Mouse (Mus musculus) heart, embryonic 14.5 days (tissue): ENCODE data around the gene Vnn3. TPM values are rescaled to one million over a fixed set of nuclear protein-coding genes. Genes with fewer than 3 reads are reported as not detected.

ENCODE experiments used
- ATAC-seq: fragments of 200-750 bp; cut with Nextera tagmentation; 2 replicates; pipeline ENCODE4 v1.8.0; 2017; ENCODE audit warnings: low read depth, moderate TSS enrichment; ENCODE audit not compliant: insufficient number of reproducible peaks, insufficient read depth, low FRiP score
- H3K27ac ChIP-seq, 2 experiments: fragments of 200-500 bp in 1 of 2; fragments of 300-500 bp in 1 of 2; sonication (generic) in 1 of 2; replicated peaks in 1 of 2; 2 replicates each; pipeline ENCODE4 v1.5.1; 2012 to 2014; ENCODE audit warnings: low read depth in 2 of 2, low read length in 2 of 2, control low read depth in 1 of 2, mild to moderate bottlenecking in 1 of 2, mixed read lengths in 1 of 2; ENCODE audit not compliant: control insufficient read depth in 1 of 2, insufficient read depth in 1 of 2
- H3K27me3 ChIP-seq: fragments of 300-500 bp; sonication (generic); 2 replicates; pipeline ENCODE4 v1.6.1; 2014; ENCODE audit warnings: mild to moderate bottlenecking, low read length, control low read depth; ENCODE audit not compliant: control insufficient read depth, insufficient read depth
- H3K36me3 ChIP-seq: fragments of 300-500 bp; sonication (generic); 2 replicates; pipeline ENCODE4 v1.6.1; 2014; ENCODE audit warnings: mild to moderate bottlenecking, control low read depth, low read length, mixed read lengths; ENCODE audit not compliant: control insufficient read depth, insufficient read depth
- H3K4me1 ChIP-seq, 2 experiments: fragments of 200-500 bp in 1 of 2; fragments of 300-500 bp in 1 of 2; sonication (generic) in 1 of 2; 2 replicates each; pipeline ENCODE4 v1.6.1; 2012 to 2014; ENCODE audit warnings: low read length in 2 of 2, control low read depth in 1 of 2, mixed read lengths in 1 of 2; ENCODE audit not compliant: control insufficient read depth in 2 of 2, insufficient read depth in 2 of 2
- H3K4me2 ChIP-seq: fragments of 300-500 bp; sonication (generic); 2 replicates; pipeline ENCODE4 v1.6.1; 2014; ENCODE audit warnings: mild to moderate bottlenecking, low read length
- H3K4me3 ChIP-seq, 2 experiments: fragments of 200-500 bp in 1 of 2; fragments of 300-500 bp in 1 of 2; sonication (generic) in 1 of 2; 2 replicates each; pipeline ENCODE4 v1.5.1; 2012 to 2014; ENCODE audit warnings: low read length in 2 of 2, mild to moderate bottlenecking in 2 of 2, control low read depth in 1 of 2, low read depth in 1 of 2, moderate library complexity in 1 of 2; ENCODE audit not compliant: control insufficient read depth in 1 of 2, insufficient read depth in 1 of 2
- H3K9ac ChIP-seq: fragments of 300-500 bp; sonication (generic); 2 replicates; pipeline ENCODE4 v1.6.1; 2014; ENCODE audit warnings: mild to moderate bottlenecking, low read length
- H3K9me3 ChIP-seq: fragments of 300-500 bp; sonication (generic); 2 replicates; pipeline ENCODE4 v1.6.1; 2016; ENCODE audit warnings: low read length, control low read depth; ENCODE audit not compliant: control insufficient read depth
- WGBS: fragments of 180-500 bp; shearing (Covaris S2); extraction: QIAGEN DNeasy Blood & Tissue Kit; methylation state at CpG from one replicate; pipeline ENCODE4 v1.1.7; 2014; 5-methylcytosine and 5-hydroxymethylcytosine counted together
- polyA plus RNA-seq: library from polyadenylated mRNA; unstranded; fragments of >200 nt; fragmentation: Nextera tagmentation; extraction: Ambion mirVana; gene quantifications from 2 replicates; pipeline ENCODE4 v1.2.1, GENCODE M21; 2014

Gene Vnn3
- polyA plus RNA-seq, 1 experiment from 2014 or later: 0.15 TPM

GRCm38 (mm10) chr10:23852096-23852495 is 834 bp downstream of the Vnn3 start:
- Histone ChIP-seq H3K27ac (no peak overlapping the region), H3K4me3 (no peak overlapping the region), H3K36me3 (no peaks in the 10 kb centered on the region), H3K4me2 (no peak overlapping the region), H3K9ac (no peak overlapping the region), H3K27me3 (no peaks in the 10 kb centered on the region), H3K4me1 (no peaks in the 10 kb centered on the region), H3K9me3 (no peaks in the 10 kb centered on the region)
- ATAC-seq: no peak
- WGBS: 77% methylated on average over 2 of the region's 2 CpGs

DNA sequence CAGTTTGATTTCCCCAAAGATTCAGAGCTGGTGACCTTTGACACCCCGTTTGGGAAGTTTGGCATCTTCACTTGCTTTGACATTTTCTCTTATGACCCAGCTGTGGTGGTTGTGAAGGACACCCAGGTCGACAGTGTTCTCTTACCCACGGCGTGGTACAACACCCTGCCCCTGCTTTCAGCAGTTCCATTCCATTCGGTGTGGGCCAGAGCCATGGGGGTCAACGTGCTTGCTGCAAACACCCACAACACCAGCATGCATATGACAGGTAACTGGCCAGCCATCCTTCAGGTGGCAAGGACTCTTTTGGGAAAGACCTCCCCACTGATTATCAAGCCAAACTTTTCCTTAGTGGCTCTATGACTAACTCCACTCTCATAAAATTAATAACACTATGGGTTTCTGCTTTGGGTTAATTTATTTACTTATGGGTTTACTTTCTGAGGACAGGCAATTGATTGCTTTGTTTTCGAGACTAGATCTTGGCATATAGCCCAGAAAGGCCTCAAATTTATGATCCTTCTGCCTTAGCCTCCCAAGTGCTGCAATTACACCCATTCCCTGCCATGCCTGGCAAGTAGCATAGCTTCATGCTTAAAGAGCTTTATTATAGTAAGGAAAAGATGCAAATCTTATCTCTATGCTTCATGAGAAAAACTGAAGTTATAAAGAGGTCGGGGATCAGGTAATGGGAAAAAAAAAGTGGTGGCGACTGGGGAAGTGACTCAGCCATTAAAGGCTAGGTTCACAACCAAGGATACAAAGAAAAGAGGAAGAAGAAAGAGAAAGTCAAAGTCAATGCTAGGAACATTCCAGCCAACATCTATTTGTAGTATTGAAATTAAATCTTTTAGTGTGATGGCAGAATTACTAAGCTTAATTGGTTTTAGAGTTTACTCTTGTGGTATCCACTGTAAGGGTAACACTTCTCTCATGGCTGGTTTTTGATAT is 13.4 kb downstream of the Vnn3 start:
- no peak overlapping the region for H3K9ac ChIP-seq
- no peak overlapping the region for H3K4me3 ChIP-seq
- no peaks in the 10 kb centered on the region for H3K27me3 ChIP-seq
- ATAC-seq: no peak
- no peak overlapping the region for H3K27ac ChIP-seq
- H3K4me2 ChIP-seq: no peak overlapping the region
- no peaks in the 10 kb centered on the region for H3K36me3 ChIP-seq
- 78% methylated on average over 9 of the region's 9 CpGs for WGBS
- H3K9me3 ChIP-seq: peaks cover 7% of the 10 kb centered on the region; the same call in 1 of the 2 replicates
- H3K4me1 ChIP-seq: no peaks in the 10 kb centered on the region

DNA sequence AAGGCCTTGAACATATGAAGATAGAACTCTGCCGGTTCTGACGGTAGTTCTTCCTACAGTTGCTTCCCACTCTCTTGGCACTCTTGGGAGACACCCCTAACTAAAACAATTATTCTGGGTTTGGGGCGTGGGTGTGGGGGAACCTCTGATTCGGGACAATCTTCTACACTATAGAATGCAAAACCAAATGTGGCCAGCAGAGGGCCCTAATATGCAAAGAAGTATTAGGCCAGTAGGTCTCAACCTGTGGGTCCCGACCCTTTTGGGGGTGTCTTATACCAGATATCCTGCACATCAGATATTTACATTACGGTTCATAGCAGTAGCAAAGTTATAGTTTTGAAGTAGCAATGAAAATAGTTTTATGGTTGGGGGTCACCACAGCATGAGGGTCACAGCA is 29.4 kb downstream of the Vnn3 start:
- Histone ChIP-seq H3K27me3 (no peaks in the 10 kb centered on the region), H3K27ac (no peak overlapping the region), H3K4me1 (no peaks in the 10 kb centered on the region), H3K36me3 (no peaks in the 10 kb centered on the region), H3K9me3 (no peaks in the 10 kb centered on the region), H3K9ac (no peak overlapping the region), H3K4me3 (no peak overlapping the region), H3K4me2 (no peak overlapping the region)
- 82% methylated on average over 6 of the region's 6 CpGs for WGBS
- ATAC-seq: no peak

GRCm38 (mm10) chr10:23884910-23885309 is 33.6 kb downstream of the Vnn3 start:
- 75% methylated on average over 1 of the region's 1 CpGs for WGBS

GRCm38 (mm10) chr10:23886060-23886459 is 34.8 kb downstream of the Vnn3 start:
- H3K9me3 ChIP-seq: no peaks in the 10 kb centered on the region
- WGBS: 87% methylated on average over 3 of the region's 3 CpGs
- H3K27me3 ChIP-seq: no peaks in the 10 kb centered on the region
- no peaks in the 10 kb centered on the region for H3K36me3 ChIP-seq
- no peak overlapping the region for H3K4me2 ChIP-seq
- no peak overlapping the region for H3K27ac ChIP-seq
- H3K4me3 ChIP-seq: no peak overlapping the region
- ATAC-seq: no peak
- no peaks in the 10 kb centered on the region for H3K4me1 ChIP-seq
- H3K9ac ChIP-seq: no peak overlapping the region

More at GRCm38 (mm10) chr10:23884910-23885309, 33.6 kb downstream of the Vnn3 start:
- H3K27ac ChIP-seq: no peak overlapping the region
- H3K36me3 ChIP-seq: no peaks in the 10 kb centered on the region
- H3K9me3 ChIP-seq: no peaks in the 10 kb centered on the region
- no peak overlapping the region for H3K4me3 ChIP-seq
- H3K4me1 ChIP-seq: no peaks in the 10 kb centered on the region
- no peak overlapping the region for H3K9ac ChIP-seq
- ATAC-seq: no peak
- H3K4me2 ChIP-seq: no peak overlapping the region
- no peaks in the 10 kb centered on the region for H3K27me3 ChIP-seq

GRCm38 (mm10) chr10:23892987-23893386 is 41.7 kb downstream of the Vnn3 start:
- H3K9me3 ChIP-seq: no peaks in the 10 kb centered on the region
- WGBS: 85% methylated on average over 1 of the region's 1 CpGs
- no peak overlapping the region for H3K9ac ChIP-seq
- H3K4me1 ChIP-seq: peaks cover 4 to 5% of the 10 kb centered on the region in 2 experiments; a peak in 1 of 4 replicates
- no peak overlapping the region for H3K4me2 ChIP-seq
- no peak for ATAC-seq
- no peak overlapping the region for H3K4me3 ChIP-seq
- no peak overlapping the region for H3K27ac ChIP-seq
- no peaks in the 10 kb centered on the region for H3K27me3 ChIP-seq
- no peaks in the 10 kb centered on the region for H3K36me3 ChIP-seq

DNA sequence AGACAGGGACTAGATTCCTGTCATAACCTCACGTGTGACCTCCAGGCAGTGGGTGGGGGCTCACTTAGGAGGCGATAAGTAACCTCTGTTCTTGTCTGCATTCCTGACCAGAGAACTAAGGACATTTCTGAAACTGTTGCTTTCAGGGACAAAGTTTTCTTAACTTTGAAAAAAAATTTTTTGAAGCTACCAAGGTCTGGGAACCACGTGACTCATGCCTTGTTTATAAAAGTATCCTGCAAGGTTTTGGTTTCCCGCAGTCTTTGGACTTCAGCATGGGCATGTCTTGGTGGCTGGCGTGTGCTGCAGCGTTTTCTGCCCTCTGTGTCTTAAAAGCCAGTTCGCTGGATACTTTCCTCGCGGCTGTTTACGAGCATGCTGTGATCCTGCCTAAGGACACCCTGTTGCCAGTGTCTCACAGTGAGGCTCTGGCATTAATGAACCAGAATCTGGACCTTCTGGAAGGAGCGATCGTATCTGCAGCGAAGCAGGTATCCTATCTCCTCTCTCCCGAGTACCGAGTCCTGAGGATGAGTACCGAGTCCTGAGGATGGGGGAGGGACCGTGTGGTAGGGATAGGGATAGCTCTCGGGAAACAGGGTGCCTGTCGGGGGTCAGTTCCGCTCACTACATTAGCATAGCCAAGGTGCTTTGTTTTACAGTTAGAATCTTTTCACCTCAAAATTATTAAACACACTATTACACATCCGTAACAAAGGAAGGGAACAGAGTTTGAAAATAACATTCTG is 43.5 kb downstream of the Vnn3 start, which contains the start of gene Vnn1:
Gene Vnn1, plus strand, starts transcription at position 88 of the 749 bp plus-strand sequence.
- Histone ChIP-seq H3K27ac (0 out of 4 replicates have a peak within 1 kb of the TSS, but pooled peaks of 1 of the 2 experiments have one; percentile 34), H3K9me3 (no peaks in the 10 kb centered on the region), H3K4me3 (peak within 1 kb of the TSS; percentile 40 to 63), H3K4me2 (peak within 1 kb of the TSS; percentile 71), H3K36me3 (no peaks in the 10 kb centered on the region), H3K27me3 (no peaks in the 10 kb centered on the region), H3K4me1 (peaks cover 4 to 5% of the 10 kb centered on the region in 2 experiments; a peak in 1 of 4 replicates), H3K9ac (peak within 1 kb of the TSS; percentile 18)
- no peak for ATAC-seq
- WGBS: 12% methylated on average over 21 of the region's 21 CpGs
